10 mouse cellular contexts compared by ENCODE assay signal in the genomic region with DNA sequence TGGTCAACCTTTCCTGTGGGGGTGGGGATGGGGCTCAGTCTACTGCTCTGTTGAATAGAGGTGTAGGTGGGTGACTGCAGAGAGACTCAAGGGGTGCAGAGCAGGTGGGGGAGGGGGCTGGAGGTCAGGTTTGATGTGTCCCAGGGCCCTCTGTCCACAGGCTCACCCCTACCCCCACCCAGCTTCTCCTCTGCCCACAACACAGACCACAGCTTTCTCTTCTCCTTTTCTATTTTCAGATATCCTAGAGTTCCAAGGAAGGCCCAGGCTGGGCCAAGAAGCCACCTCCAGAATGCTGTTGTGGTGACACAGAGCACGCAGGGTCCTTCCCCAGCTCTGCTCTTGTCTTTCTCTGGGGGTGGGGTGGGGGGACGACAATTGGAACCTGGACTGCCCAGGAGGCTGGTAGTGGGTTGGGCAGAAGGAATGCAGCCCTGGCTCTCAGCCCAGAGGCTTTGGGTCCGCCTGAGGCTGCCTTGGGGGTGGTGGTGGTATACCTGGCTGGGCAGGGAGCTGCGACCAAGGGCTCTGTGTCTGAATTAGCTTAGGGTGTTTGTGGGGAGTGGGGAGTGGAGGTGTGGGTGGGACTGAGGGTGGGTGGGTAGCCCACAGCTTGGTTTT. TPM values are rescaled to one million over a fixed set of nuclear protein-coding genes. Genes with fewer than 3 reads are reported as not detected.
DNase-seq lines count a peak whose midpoint lies in the region; ATAC-seq and TF ChIP-seq lines count a peak whose summit lies in the region.
"Had no signal": no experiment of that assay in that cellular context is flagged by ENCODE, and none has a peak within 500 bp of the region (broad histone marks: within the 10 kb centered on the region; RNA-seq: fewer than 3 reads in every experiment).

No protein-coding gene starts in this region.

- no peaks in the 10 kb centered on the region for H3K79me2 ChIP-seq in C2C12 (ENCODE audit: control insufficient read depth, insufficient read depth)

- no peaks in the 10 kb centered on the region for H3K79me3 ChIP-seq in C2C12 (ENCODE audit: low read depth)

- H3K9me3 ChIP-seq in intestine, embryonic 16.5 days (ENCODE audit: control insufficient read depth, low read length): no peaks in the 10 kb centered on the region
- H3K9me3 ChIP-seq in lung, embryonic 14.5 days (ENCODE audit: low read depth, low read length): no peaks in the 10 kb centered on the region
- H3K9me3 ChIP-seq: neural tube, embryonic 12.5 days had no signal

- TF ChIP-seq CTCF in C2C12 (IDR thresholded peaks at IDR 0.05; ENCODE audit: control insufficient read depth, insufficient read depth, insufficient read length): no peak
- no peak for TF ChIP-seq CTCF in lung, embryonic 14.5 days (IDR thresholded peaks at IDR 0.05; ENCODE audit: low read depth)

- no peaks in the 10 kb centered on the region for H3K27me3 ChIP-seq in C2C12 (ENCODE audit: control insufficient read depth, insufficient read depth, insufficient read length)
- H3K27me3 ChIP-seq in intestine, embryonic 16.5 days (replicated peaks; ENCODE audit: control insufficient read depth, insufficient read depth, low read length): no peaks in the 10 kb centered on the region
- no peaks in the 10 kb centered on the region for H3K27me3 ChIP-seq in lung, embryonic 14.5 days (ENCODE audit: insufficient read depth, low read length)

- DNase-seq in 416B (ENCODE audit: low read depth) (peak; percentile 75), MN1 (ENCODE audit: low spot score) (no peak)
- peak; percentile 69 for DNase-seq in lung, embryonic 14.5 days
- DNase-seq in spleen, adult 18-20 months: no peak
- DNase-seq in thymus, postnatal 4 days: no peak
- no peak for DNase-seq in layer of hippocampus, postnatal 14 days (ENCODE audit: low spot score in 2 of 2)
- DNase-seq: thymus, adult 18-20 months had no signal

- no peak for ATAC-seq in intestine, embryonic 16.5 days
- ATAC-seq in lung, embryonic 14.5 days (ENCODE audit: insufficient read depth): peak; percentile 51

- peak overlapping the region; percentile 11 for H3K27ac ChIP-seq in intestine, embryonic 16.5 days (ENCODE audit: low read length)
- H3K27ac ChIP-seq in lung, embryonic 14.5 days (ENCODE audit: low read depth): peak overlapping the region; percentile 87
- H3K27ac ChIP-seq: neural tube, embryonic 12.5 days had no signal

- peaks cover 19% of the 10 kb centered on the region for H3K4me1 ChIP-seq in intestine, embryonic 16.5 days (ENCODE audit: control insufficient read depth, insufficient read depth, low read length)
- peaks cover 33% of the 10 kb centered on the region for H3K4me1 ChIP-seq in lung, embryonic 14.5 days (ENCODE audit: insufficient read depth)

- no peaks in the 10 kb centered on the region for H3K36me3 ChIP-seq in C2C12 (ENCODE audit: control insufficient read depth, insufficient read depth)
- no peaks in the 10 kb centered on the region for H3K36me3 ChIP-seq in intestine, embryonic 16.5 days (ENCODE audit: control insufficient read depth, insufficient read depth, low read length)
- no peaks in the 10 kb centered on the region for H3K36me3 ChIP-seq in lung, embryonic 14.5 days (ENCODE audit: insufficient read depth)
- H3K36me3 ChIP-seq: neural tube, embryonic 12.5 days had no signal

- 42% methylated on average over 4 of the region's 4 CpGs for WGBS in intestine, embryonic 16.5 days
- WGBS in lung, embryonic 14.5 days: 39% methylated on average over 4 of the region's 4 CpGs

- H3ac ChIP-seq in C2C12 (ENCODE audit: control insufficient read depth, insufficient read length, low read depth): peak overlapping the region; percentile 37

- H3K9ac ChIP-seq in intestine, embryonic 16.5 days (ENCODE audit: low read depth, low read length): no peak overlapping the region
- H3K9ac ChIP-seq in lung, embryonic 14.5 days: no peak overlapping the region
- H3K9ac ChIP-seq: neural tube, embryonic 12.5 days had no signal

- no peak overlapping the region for H3K4me2 ChIP-seq in intestine, embryonic 16.5 days (ENCODE audit: low read depth, low read length)
- peak overlapping the region; percentile 29; the same call in 1 of the 2 replicates for H3K4me2 ChIP-seq in lung, embryonic 14.5 days
- H3K4me2 ChIP-seq: neural tube, embryonic 12.5 days had no signal

- H3K4me3 ChIP-seq in C2C12 (ENCODE audit: insufficient read depth, poor library complexity, severe bottlenecking): peak overlapping the region; percentile 15
- no peak overlapping the region for H3K4me3 ChIP-seq in intestine, embryonic 16.5 days (ENCODE audit: low read length)
- H3K4me3 ChIP-seq in lung, embryonic 14.5 days (ENCODE audit: low read depth, low read length): no peak overlapping the region
- H3K4me3 ChIP-seq: neural tube, embryonic 12.5 days had no signal

TF ChIP-seq in C2C12, 6 proteins besides CTCF, POLR2A, EP300 and RAD21:
- no peak for TF ChIP-seq MYOD1 (IDR thresholded peaks at IDR 0.05; ENCODE audit: control insufficient read depth, insufficient read length, low read depth)
- no peak for TF ChIP-seq CEBPB (IDR thresholded peaks at IDR 0.05; ENCODE audit: low read depth)
- TF ChIP-seq USF1 (IDR thresholded peaks at IDR 0.05; ENCODE audit: low read depth): no peak
- TF ChIP-seq MYOG (IDR thresholded peaks at IDR 0.05; ENCODE audit: control insufficient read depth, extremely low read depth, insufficient read length): no peak
- TF ChIP-seq MAX (IDR thresholded peaks at IDR 0.05): no peak

RNA-seq across cellular contexts. Expression of a gene that starts 13.2 kb away (rescaled TPM):
- polyA plus RNA-seq in C2C12 (2012; fragmentation: generic; extraction: Trizol): 336 TPM
- 29.1 and 29.8 TPM in 2 replicates for polyA plus RNA-seq in intestine, embryonic 16.5 days (2015; fragmentation: Nextera tagmentation; extraction: Ambion mirVana)
- 30.2 and 33.4 TPM in 2 replicates for polyA plus RNA-seq in lung, embryonic 14.5 days (2014; fragmentation: Nextera tagmentation; extraction: Ambion mirVana)
- 10 to 100 TPM; 16.4 to 19.6 TPM for total RNA-seq in layer of hippocampus, postnatal 14 days (2021)

Comparison
In these comparisons a context has a peak if more than half of its experiments do, and no peak if none do; other contexts are left out.
1. DNase-seq: peak in 416B (single experiment) and lung, embryonic 14.5 days (single experiment); none in MN1 (single experiment), spleen, adult 18-20 months (0 of 2), thymus, postnatal 4 days (single experiment) and layer of hippocampus, postnatal 14 days (0 of 2).